Mouse (Mus musculus): ENCODE data around the gene Htr5a.

Gene Htr5a

DNA sequence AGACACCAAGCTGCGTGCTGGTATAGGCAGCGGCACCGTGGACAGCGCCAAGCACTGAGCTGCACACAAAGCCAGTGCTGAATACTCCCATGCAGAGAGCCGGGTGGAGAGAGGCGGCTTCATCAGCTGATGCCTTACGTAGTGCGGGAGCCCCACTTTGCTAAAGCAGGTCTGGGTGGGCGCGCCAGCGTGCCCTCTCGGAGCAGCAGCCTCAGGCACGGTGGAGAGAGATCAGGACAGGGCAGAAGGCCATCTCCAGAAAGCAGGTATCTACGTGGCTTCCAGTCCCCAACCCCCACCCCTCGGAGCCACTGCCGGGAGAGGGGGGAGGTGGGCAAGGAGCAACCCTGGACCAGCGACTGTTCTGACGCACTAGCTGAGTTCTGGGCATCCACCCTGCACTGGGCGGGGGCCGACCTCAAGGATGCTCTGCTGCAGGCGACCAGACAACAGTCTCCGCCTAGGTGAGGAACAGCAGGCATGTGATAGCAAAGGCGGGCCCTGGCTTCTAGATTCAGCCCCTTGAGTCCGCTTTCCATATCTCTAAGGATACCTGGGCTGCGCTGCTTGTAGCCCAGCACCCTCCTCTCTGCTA lies at the start of gene Htr5a:
Gene Htr5a (plus strand): TSS at position 449 of the 595 bp plus-strand sequence.
- POLR2A ChIA-PET, result interaction anchor here (0.5 to 2.9 kb wide), 13 partner anchors 10 to 316 kb away, joined by 3 to 26 read pairs (median 4); partner anchors contain the start of gene Paxip1 (in 4 of the 4)
- CTCF ChIA-PET, result interaction anchor here in 3 of 4 experiments (0.9 to 2.3 kb wide), 9 partner anchors 9 to 252 kb away, joined by 3 to 7 read pairs (median 4); partner anchors contain the start of gene Paxip1 (in 3 of the 3)

DNA sequence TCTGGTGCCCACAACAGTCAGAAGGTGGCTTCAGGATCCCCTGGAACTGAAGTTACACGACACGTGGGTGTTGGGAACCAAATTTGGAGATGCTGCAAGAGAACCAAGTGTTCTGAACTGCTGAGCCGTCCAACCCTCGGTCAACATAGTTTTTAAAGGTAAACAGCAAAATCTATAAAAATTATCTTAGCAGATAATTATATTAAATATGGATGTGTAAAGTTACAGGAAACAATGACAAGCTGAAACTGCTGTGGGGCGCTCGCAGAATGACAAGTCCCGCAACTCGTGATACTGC lies 49.8 kb upstream of the Htr5a start:
- ChIA-PET POLR2A (interaction anchor here (0.5 to 4.6 kb wide), 74 partner anchors 8 to 668 kb away, joined by 3 to 62 read pairs (median 6); partner anchors contain the start of genes Htr5a (in 3 of the 4), Insig1 (in 3 of the 4) and Rbm33 (in 1 of the 4)), CTCF (interaction anchor here in 3 of 4 experiments (0.6 to 2.0 kb wide), 7 partner anchors 23 to 140 kb away, joined by 3 to 9 read pairs (median 4); partner anchors contain the start of gene Htr5a (in 2 of the 3))

DNA sequence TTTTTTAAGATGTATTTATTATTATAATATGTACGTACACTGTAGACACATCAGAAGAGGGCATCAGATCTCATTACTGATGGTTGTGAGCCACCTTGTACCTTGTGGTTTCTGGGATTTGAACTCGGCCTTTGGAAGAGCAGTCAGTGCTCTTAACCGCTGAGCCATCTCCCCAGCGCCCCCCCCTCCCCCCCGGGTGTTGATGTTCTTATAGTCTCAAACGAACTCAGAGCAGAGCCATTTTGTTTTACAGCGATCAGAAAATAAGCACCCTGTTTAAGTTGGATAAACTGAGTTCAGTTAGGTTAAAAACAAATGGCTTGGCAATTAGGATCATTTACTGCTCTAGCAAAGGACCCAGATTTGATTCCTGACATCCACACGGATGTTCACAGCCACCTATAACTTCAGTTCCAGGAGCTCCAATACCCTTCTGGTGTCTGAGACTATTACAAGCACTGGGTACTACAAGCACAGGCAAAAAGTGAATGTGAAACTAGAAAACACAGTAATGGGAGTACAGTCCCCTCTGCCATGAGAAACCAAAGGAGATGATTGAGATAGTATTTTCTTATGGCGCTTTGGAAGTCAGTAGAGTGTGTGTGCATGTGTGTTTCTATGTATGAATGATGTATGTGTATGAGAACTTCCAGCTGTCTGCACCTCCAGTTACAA lies 49.3 kb upstream of the Htr5a start:
- ChIA-PET POLR2A (interaction anchor here (0.7 to 4.6 kb wide), 45 partner anchors 8 to 606 kb away, joined by 3 to 62 read pairs (median 8); partner anchors contain the start of genes Htr5a (in 2 of the 4) and Insig1 (in 1 of the 4)), CTCF (interaction anchor here in 3 of 4 experiments (1.2 to 2.0 kb wide), 3 partner anchors 49 to 55 kb away, joined by 4 to 5 read pairs (median 5); partner anchors contain the start of gene Htr5a (in 2 of the 3))

DNA sequence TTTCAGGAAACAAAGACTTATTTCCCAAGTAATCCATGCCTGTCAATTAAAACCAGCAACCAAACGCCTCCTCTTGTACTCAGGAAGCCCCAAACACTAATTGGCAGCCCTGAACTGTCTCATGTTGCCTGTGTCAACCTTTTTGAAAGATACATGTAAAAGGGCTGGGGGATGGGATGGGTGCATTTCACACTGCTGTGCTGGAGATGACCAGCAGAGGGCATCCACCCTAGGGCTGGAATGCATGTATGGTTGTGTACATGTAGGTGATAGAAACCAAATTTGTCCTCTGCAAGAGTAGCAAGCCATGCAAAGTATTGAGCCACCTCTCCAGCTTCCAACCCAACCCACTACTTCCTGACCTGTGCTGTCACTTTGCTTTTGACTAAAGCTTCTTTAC lies 48.0 kb upstream of the Htr5a start:
- CTCF ChIA-PET, result interaction anchor here in 2 of 4 experiments (0.6 to 1.1 kb wide), 2 partner anchors 48 to 299 kb away, joined by 3 to 5 read pairs; partner anchors contain the start of gene Htr5a (in 1 of the 2)

DNA sequence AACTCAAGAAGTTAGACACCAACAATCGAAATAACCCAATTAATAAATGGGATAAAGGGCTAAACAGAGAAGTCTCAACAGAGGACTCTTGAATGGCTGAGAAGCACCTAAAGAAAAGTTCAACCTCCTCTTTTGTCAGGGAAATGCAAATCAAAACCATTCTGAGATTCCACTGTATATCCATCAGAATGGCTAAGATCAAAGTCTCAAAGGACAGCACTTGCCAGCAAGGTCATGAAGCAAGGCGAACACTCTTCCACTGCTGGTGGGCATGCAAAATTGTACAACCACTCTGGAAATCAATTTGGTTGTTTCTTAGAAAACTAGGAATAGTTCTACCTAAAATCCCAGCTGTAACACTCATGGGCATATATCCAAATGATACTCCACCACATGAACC lies 27.7 kb upstream of the Htr5a start:
- CTCF ChIA-PET, result interaction anchor here in 1 of 4 experiments (1.6 kb wide), 1 partner anchor 23 kb away, joined by 3 read pairs; the partner anchor contains the start of gene Paxip1
- POLR2A ChIA-PET, result interaction anchor here in 3 of 4 experiments (1.1 to 2.9 kb wide), 7 partner anchors 14 to 24 kb away, joined by 3 to 13 read pairs (median 5); partner anchors contain the start of gene Paxip1 (in 3 of the 3)

More for the DNA sequence above, 48.0 kb upstream of the Htr5a start:
- POLR2A ChIA-PET, result interaction anchor here in 2 of 4 experiments (0.9 to 4.5 kb wide), 4 partner anchors 19 to 48 kb away, joined by 3 to 58 read pairs (median 12); partner anchors contain the start of gene Htr5a (in 1 of the 2)

DNA sequence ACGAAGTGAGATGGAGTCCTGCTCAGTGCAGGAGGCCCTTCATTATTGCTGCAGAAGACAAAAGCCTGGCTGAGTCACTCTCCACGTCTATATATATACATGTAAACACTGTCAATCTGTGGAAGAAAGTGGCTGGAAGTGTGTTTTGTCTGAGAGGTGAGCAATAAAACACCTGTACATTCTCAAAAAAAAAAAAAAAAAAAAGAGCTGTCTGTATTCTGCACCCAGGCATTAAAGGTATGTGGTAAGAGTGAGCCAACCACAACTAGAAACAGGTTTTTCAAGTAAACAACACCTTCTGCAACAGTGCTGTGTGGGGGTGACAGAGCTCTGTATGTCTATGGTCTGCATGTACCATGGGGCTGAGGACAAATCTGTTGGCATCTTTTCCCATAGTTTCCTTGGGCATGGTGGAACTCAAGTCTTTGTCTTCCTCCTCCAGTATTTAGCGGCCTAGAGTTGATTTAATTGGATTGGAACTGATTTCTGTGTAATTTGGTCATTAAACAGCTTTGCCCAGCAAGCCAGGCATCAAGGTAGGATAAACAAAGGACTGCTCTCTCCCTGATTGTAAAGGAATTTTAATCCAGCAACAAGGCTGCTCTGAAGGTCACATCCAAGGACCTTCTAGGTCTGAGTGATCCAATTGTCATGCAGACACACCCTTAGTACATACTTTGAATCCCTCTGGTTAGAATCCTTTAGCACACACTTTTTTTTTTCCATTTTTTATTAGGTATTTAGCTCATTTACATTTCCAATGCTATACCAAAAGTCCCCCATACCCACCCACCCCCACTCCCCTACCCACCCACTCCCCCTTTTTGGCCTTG lies 22.9 kb upstream of the Htr5a start:
- ChIA-PET CTCF (interaction anchor here (0.6 kb wide), 5 partner anchors 28 to 1111 kb away, joined by 3 to 4 read pairs (median 3); partner anchors contain the start of gene Paxip1 (in 1 of the 4)), POLR2A (interaction anchor here (0.5 to 6.8 kb wide), 35 partner anchors 9 to 1377 kb away, joined by 3 to 58 read pairs (median 4); partner anchors contain the start of genes Paxip1 (in 4 of the 4), Htr5a (in 1 of the 4) and Insig1 (in 1 of the 4))

DNA sequence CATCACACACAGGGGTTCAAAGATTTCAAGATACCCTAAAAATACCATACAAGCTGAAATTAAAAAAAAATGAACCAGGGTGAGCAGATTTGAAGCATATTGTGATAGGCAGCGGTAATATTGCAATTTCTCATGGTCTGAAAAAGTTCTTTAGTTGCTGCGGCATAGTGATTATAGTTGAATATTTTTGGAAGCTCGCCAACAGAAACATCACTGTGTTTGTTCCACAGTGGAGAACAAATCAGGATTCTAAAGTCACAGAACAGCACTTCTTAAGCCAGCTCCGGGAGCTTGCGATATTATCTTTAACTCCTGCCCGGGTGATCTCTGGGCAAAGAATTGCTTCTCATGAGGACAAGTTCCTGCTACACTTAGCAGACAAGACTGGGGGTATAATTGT lies 20.8 kb upstream of the Htr5a start:
- ChIA-PET POLR2A (interaction anchor here (0.9 to 6.8 kb wide), 9 partner anchors 8 to 30 kb away, joined by 3 to 58 read pairs (median 4); partner anchors contain the start of genes Paxip1 (in 4 of the 4) and Htr5a (in 1 of the 4)), CTCF (no interaction called here)

DNA sequence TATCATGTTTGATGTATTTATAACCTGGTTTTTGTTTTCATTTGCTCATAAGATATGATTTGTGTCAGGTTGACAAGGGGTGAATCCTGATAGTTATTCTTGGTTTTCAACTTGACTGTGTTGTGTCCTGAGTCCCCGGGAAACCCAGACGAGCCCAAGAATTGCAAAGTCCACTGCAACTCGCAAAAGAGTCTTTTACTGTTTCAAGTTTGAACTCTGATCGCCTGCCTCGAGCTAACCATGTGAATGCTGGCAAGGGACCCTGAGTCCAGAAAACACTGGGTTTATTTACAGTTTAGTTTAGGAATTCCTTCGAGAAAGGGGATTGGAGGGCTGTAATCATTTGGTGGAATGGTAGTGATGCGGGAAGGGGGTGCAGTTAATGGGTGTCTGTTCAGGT lies 14.0 kb upstream of the Htr5a start:
- ChIA-PET CTCF (no interaction called here), POLR2A (interaction anchor here in 3 of 4 experiments (0.6 to 6.5 kb wide), 9 partner anchors 9 to 37 kb away, joined by 3 to 23 read pairs (median 5); partner anchors contain the start of genes Paxip1 (in 3 of the 3) and Htr5a (in 1 of the 3))

DNA sequence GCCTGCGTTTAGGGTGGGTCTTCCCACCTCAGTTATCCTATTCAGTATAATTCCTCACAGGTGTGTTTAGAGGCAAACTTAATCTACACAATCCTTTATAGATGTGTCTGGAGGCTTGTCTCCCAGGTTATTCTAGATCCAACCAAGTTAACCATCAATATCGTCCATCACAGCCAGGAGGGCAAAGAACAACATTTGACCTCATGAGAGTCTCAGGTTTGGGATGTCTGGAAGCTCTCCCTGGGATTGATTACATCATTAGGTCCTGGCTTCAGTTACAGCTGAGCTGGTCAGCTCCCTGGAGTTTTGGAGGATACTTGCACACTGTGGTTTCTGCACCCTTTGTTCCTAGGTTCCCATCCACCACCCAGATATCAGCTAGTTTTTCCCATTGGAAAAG lies 6.9 kb upstream of the Htr5a start:
- CTCF ChIA-PET, result no interaction called here
- POLR2A ChIA-PET, result interaction anchor here in 1 of 4 experiments (1.0 kb wide), 1 partner anchor 44 kb away, joined by 3 read pairs; no protein-coding TSS in a partner anchor

DNA sequence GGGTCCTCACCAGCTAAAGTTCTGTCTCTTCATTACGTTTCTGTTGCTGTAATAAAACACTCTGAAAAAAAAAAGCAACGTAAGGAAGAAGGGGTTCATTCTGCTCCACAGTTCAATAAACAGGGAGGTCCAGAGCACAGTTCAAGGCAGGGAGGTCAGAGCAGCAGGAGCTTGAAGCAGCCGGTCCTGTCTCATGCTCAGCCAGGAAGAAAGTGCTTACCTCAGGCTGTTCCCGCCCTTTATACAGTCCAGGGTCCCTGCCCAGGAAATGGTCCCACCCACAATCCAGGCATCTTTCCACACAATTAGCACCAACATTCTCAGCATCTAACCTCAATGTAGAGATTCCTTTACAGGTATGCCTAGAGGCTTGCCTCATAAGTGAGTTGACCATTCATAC lies 3.9 kb upstream of the Htr5a start:
- CTCF ChIA-PET, result interaction anchor here in 1 of 4 experiments (1.2 kb wide), 1 partner anchor 255 kb away, joined by 4 read pairs; no protein-coding TSS in a partner anchor
- POLR2A ChIA-PET, result interaction anchor here in 3 of 4 experiments (0.6 to 1.7 kb wide), 8 partner anchors 8 to 1397 kb away, joined by 3 to 16 read pairs (median 3); partner anchors contain the start of gene Paxip1 (in 2 of the 3)

DNA sequence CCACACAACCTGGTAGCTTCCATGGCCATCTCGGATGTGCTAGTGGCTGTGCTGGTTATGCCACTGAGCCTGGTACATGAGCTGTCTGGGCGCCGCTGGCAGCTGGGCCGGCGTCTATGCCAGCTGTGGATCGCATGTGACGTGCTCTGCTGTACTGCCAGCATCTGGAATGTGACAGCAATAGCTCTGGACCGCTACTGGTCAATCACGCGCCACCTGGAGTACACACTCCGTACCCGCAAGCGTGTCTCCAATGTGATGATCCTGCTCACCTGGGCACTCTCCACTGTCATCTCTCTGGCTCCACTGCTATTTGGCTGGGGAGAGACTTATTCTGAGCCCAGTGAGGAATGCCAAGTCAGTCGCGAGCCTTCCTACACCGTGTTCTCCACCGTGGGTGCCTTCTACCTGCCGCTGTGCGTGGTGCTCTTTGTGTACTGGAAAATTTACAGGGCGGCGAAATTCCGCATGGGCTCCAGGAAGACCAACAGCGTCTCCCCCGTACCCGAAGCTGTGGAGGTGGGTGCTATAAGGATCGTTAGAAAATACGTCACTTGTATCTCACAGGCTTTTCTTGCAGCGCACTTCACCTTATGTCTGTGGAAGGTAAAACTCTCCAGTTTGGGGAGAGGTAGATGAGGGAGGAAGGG lies 847 bp downstream of the Htr5a start:
- ChIA-PET CTCF (interaction anchor here in 2 of 4 experiments (1.0 to 2.3 kb wide), 6 partner anchors 8 to 251 kb away, joined by 3 to 7 read pairs (median 4); partner anchors contain the start of gene Paxip1 (in 2 of the 2)), POLR2A (interaction anchor here in 3 of 4 experiments (0.6 to 2.9 kb wide), 9 partner anchors 9 to 51 kb away, joined by 3 to 26 read pairs (median 4); partner anchors contain the start of gene Paxip1 (in 2 of the 3))

DNA sequence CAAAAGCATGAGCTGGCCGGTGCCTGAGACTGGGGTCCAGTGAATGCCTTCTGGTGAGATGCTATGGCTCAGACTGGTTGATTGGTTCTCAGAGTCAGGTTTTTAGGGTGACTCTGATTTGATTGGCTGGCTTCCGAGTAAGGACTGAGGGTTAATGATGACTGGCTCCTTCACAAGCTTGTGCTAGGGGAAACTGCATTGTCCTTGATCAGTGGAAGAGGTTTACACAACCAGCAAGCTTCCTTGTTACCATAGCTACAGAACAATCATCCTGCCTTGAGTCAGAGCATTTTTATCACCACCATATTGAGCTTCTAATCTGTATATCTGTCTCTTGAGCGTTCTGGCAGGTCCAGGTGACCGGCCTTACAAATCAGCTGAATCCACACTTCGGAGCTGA lies 5.0 kb downstream of the Htr5a start:
- ChIA-PET CTCF (interaction anchor here in 3 of 4 experiments (0.6 to 1.4 kb wide), 5 partner anchors 124 to 720 kb away, joined by 3 to 15 read pairs (median 3); no protein-coding TSS in a partner anchor), POLR2A (interaction anchor here in 3 of 4 experiments (0.6 to 1.3 kb wide), 5 partner anchors 9 to 166 kb away, joined by 3 to 4 read pairs (median 4); no protein-coding TSS in a partner anchor)

DNA sequence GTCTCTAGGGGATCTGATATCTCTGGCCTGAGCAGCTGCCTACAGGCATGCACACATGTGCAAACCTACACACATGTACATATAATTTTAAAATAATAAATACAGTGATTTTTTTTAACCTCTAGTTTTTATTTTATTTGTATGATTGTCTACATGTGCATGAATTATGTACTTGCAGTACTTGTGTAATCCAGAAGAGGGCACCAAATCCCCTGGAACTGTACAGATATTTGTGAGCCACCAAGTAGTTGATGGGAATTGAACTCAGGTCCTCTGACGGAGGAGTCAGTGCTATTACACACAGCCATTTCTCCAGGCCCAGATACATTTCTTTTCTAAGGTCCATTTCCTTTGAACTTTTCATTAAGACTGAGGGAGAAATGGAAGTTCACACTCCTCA lies 12.3 kb downstream of the Htr5a start:
- CTCF ChIA-PET, result interaction anchor here in 1 of 4 experiments (0.7 kb wide), 1 partner anchor 240 kb away, joined by 3 read pairs; no protein-coding TSS in a partner anchor

DNA sequence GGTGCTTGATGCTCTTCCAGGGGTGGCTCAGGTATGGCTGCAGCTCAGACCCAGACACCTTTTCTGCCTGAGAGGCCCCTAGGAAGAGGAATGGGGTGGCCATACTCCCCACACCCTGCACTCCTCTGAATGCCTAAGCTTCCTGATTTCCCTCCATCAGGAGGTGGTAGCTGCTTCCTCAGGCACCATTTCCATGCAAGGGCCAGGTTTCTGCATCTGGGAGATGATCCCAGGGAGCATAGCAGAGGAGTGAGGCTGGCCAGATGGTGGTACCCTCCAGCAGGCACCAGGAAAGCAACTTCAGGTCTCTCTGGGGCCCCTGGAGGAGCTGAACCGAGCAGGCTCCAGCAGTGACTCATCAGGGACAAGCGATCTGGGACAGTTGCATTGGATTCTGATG lies 13.8 kb downstream of the Htr5a start:
- ChIA-PET CTCF (interaction anchor here in 2 of 4 experiments (0.6 to 0.7 kb wide), 2 partner anchors 44 to 240 kb away, joined by 3 to 4 read pairs; no protein-coding TSS in a partner anchor), POLR2A (interaction anchor here in 3 of 4 experiments (0.6 to 1.1 kb wide), 3 partner anchors 43 to 183 kb away, joined by 3 read pairs; partner anchors contain the start of gene Paxip1 (in 1 of the 3))

More for the DNA sequence above, 12.3 kb downstream of the Htr5a start:
- POLR2A ChIA-PET, result no interaction called here

DNA sequence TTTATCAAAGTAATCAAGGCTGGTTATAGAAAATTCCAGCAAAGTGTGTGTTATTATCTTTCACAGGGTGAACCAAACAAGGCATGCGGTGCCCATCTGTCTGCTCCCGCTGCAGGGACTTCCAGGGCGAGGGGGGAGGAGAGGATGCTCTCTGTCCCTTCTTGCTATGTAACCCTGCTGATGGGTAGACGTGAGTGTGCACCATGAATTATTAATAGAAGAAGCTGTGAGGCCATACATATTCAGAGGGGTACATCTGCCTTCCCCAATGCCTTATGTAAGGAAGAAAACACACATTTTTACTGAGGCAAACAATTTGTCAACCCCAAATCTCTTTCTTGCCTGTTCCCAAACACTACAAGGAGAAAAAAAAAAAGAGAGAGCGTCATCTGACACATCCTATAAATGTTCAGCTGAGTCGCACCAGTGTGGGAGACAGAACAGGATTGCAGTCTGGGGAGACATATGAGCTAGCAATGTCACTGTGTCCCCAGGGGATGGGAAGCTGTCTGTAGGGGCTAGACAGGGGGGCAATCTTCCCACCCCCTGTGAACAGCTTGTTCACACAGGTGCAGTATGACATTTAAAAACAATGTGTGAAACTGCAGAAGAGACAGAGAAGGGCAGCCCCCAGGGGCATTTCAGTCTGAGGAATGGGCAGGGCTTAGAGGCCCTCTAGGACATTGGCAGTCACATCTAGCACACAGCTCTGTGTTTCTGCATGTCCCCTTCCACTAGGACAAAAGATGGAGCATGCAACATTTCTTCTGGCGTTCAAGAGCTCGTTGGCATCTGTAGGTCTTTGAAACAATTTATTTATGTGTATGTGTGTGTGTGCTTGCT lies 31.5 kb downstream of the Htr5a start:
- ChIA-PET CTCF (interaction anchor here in 1 of 4 experiments (1.0 kb wide), 1 partner anchor 21 kb away, joined by 3 read pairs; no protein-coding TSS in a partner anchor), POLR2A (no interaction called here)

DNA sequence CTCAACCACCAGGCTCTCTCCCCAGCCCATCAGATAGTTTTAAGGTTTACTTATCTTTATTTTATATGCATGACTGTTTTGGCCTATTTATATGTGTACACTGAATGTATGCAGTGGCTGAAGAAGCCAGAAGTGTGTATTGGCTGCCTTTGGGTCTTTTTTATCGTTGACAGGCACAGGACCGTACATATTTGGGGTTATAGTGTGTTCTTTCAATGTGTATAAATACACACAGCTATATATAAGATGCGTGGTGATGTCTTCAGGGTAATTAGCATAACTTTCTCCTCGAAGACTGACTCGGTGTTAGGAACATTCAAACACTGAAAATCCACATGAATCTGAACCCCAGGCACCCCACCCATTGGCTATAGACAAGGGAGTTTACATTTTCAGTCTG lies 32.3 kb downstream of the Htr5a start:
- CTCF ChIA-PET, result no interaction called here
- POLR2A ChIA-PET, result no interaction called here

Measured in embryonic stem cell, embryonic (primary cell).